Mouse (Mus musculus) left cerebral cortex, adult 2 months (tissue): Measurements from ENCODE around the gene Gja4. TPM values are rescaled to one million over a fixed set of nuclear protein-coding genes. Genes with fewer than 3 reads are reported as not detected.
A peak's percentile ranks its signal among the peaks of the same experiment; 100 is the strongest.

Experiments used
- DNase-seq, 2 experiments: peaks; one replicate each; pipeline ENCODE4 v3.0.0; 2021 to 2022; ENCODE audit warnings: low spot score in 2 of 2, mixed read lengths in 1 of 2; ENCODE audit errors: extremely low spot score in 1 of 2
- H3K27ac ChIP-seq: fragments of 200-600 bp; 2 replicates; pipeline ENCODE4 v1.8.1; 2022
- H3K4me3 ChIP-seq: fragments of 200-600 bp; 2 replicates; pipeline ENCODE4 v1.8.1; 2022
- CTCF ChIP-seq: fragments of 200-600 bp; IDR thresholded peaks from 2 replicates; pipeline ENCODE4 v1.8.1; 2022; ENCODE audit warnings: antibody characterized with exemption, mild to moderate bottlenecking, moderate library complexity
- intact Hi-C: fragments of 180-260 bp; cut with DNase I; formaldehyde crosslinking; loops from one replicate; pipeline ENCODE4 v1.15.1; 2025
- long read RNA-seq, 2 experiments: library from polyadenylated mRNA; stranded (forward); transcript quantifications; one replicate each; pipeline ENCODE4 v2.0.0; 2021; ENCODE audit warnings: borderline mapping rate in 2 of 2
- total RNA-seq, 2 experiments: library from RNA; stranded (reverse); gene quantifications; 2 replicates each; pipeline ENCODE4 v1.2.3; 2021

Gja4 gene
- 1 to 10 TPM; 4.1 to 4.5 TPM for total RNA-seq
- long read RNA-seq, experiment 1, transcript Gja4-201 (2 exons, 1,685 nt) = major isoform, 6 of 6 reads
- long read RNA-seq, experiment 1, partial matches to known transcripts = 0 of 6 reads
- long read RNA-seq, experiment 1, other reads (novel, unspliced or antisense) = 0 of 6 reads
- long read RNA-seq, experiment 2, partial matches to known transcripts = 0 of 3 reads
- long read RNA-seq, experiment 2, other reads (novel, unspliced or antisense) = 0 of 3 reads

DNA sequence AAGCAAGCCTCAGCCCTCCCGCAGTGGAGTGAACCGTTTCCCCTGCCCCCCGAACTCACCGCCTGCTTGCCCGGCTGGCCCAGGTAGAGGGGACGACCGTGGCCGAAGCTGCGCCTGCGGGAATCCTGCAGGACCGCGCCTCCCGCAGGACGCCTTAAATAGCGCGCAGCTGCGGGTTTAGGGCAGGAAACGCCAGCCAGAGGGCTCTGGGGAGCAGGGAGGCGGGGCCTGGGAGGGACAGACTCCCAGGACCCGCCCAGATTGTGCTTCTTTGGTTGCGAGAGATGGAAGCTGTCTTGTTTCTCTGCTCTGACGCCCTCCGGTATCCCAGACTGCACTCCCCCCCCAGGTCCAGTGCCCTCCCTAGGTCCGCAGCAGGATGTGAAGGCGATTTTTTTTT lies at the start of gene Gja4:
Gene Gja4, minus strand, starts transcription at position 179 of the 400 bp plus-strand sequence.
- Histone ChIP-seq H3K27ac (peak within 1 kb of the TSS; percentile 65), H3K4me3 (peak within 1 kb of the TSS; percentile 64)
- intact Hi-C loops = loop anchor here (10.0 kb wide), 1 partner anchor 759 kb away; the partner anchor contains the start of gene Clspn
- peak; percentile 63 to 65 for DNase-seq
- peak; percentile 47 for TF ChIP-seq CTCF

DNA sequence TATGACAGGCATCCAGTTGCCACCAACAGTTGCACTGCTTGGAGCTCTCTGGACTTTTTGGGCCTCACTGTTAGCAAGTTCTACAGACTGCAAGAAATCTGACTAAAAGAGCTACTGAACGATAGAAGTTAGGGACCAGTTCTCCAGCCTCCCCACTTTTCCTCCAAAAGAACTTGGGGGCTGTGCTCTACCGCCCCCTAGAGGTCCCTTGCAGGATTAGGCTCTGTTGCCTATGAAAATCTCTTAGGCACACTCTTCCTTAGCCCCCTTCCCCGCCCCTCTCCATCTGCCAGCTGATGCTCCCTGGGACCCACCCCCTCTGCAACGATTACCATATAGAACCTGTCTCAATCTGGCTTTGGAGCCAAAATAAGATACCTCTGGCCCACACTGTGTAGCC lies 49.5 kb upstream of the Gja4 start:
- TF ChIP-seq CTCF = peak; percentile 56
- DNase-seq = no peak
- intact Hi-C loops = no loop called here
- Histone ChIP-seq H3K4me3 (no peak overlapping the region), H3K27ac (no peak overlapping the region)

DNA sequence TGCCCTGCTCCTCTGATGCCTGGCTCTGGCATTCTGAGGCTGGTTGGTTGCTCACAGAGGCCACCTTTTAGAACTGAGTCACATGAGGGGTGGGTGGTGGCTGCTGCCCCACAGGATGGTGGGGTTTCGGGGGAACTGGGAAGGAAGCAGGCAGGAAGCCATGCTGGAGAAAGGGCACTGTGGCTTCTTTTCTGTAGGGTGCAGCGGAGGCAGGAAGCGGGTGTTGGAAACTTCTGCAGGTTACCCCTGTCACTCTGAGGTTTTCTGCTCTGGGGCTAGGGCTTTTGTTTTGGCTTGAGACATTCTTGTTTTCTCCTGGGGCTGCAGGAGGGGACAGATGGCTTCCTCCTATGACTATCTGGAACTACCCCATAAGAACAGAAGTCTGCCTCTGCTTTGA lies 48.7 kb upstream of the Gja4 start:
- Histone ChIP-seq H3K27ac (no peak overlapping the region), H3K4me3 (no peak overlapping the region)
- DNase-seq = no peak
- intact Hi-C loops = no loop called here
- no peak for TF ChIP-seq CTCF

DNA sequence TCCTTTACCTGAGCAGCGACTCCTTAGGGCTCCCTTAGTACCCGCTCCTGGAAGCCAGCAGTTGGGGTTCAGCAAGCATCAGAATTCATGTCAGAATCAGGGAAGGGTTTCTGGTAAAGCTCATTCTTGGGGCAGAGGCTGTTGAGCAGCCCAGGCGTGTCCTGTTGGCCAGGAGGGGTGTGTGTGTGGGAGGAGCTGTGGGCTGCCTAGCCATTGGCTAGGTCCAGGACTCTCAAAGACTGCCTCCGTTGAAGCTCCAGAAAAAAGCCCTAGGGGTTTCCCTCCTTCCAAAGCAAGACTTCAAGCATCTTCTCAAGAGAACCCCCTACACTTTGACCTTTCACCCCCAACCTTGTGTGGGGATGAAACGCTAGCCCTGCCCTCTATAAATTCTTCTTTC lies 44.2 kb upstream of the Gja4 start, which contains the start of gene Gjb5:
Gene Gjb5, minus strand, starts transcription at position 164 of the 400 bp plus-strand sequence.
- no peak within 1 kb of the TSS for H3K27ac ChIP-seq
- no peak within 1 kb of the TSS for H3K4me3 ChIP-seq
- DNase-seq = no peak
- intact Hi-C loops = no loop called here
- TF ChIP-seq CTCF = no peak

DNA sequence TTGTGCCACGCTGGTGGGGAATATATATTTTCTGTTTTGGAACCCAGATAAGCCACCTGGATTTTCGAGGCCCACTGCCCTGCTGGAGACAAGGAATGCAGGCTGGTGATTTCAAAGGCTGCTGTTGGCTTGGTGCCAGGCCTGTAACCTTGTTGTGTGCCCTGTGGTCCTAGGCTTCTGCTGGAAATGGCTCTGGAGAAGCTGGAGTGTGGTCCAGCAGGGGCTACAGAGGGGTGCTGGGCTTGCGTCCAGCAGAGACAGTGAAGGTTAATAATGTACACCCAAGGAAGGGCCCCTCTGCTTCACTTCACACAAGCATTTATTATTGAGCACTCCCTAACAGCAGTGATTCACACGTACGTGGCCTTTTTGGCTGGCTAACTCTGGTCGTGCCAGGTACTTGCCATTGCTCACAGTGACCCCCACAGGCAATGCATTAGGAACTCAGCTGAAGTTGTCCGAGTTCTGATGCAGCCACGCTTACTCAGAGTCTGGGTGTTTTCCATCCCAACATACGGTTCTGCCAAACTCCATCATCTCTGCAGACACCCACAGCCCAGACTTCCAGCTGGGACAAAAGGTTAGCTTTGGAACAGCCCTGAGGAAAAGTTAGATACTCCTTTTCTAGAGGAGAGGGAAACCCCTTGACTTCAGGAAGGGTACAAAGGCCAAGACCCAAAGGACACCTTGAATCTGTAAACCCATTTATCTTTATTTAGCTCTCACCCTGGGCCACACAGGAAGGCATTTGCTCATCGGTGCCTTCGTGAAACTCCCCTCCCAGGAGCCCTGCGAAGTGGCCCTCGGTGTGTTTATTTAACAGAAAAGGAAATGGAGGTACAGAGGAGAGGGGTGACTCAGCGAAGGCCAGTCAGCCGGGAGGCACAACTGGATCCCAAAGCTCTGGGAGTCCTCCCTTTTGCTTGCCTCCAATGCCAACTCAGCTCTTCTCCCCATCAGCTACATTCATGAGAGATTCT lies 41.0 kb upstream of the Gja4 start:
- Histone ChIP-seq H3K27ac (no peak overlapping the region), H3K4me3 (no peak overlapping the region)
- no peak for DNase-seq
- no peak for TF ChIP-seq CTCF
- intact Hi-C loops = no loop called here

DNA sequence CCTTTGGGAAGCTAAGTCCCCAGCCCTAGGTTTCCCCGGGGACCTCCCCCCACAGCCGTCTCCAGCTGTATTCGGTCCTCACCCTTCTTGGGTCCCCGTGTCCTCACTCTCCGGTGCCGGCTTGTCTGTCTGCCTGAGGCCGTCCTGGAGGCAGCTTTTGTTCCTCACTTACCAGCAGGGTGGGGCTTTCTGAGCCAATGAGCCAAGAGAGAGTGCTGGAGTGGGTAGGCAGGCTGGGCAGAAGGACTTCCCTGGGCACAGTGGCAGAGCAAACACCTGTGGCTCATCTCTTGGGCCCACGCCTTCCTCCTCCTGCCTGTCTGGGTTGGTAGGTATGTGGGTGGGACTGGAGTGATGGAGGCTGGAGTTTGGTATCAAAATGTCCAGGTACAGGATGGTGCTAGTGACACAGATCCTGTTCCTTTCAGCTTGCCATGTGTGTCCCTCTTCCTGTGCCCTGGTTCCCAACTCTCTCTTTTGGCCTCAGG lies 40.2 kb upstream of the Gja4 start, which contains the start of gene Gjb4:
Gene Gjb4, minus strand, starts transcription at position 131 of the 488 bp plus-strand sequence.
- TF ChIP-seq CTCF = no peak
- Histone ChIP-seq H3K27ac (no peak within 1 kb of the TSS), H3K4me3 (no peak within 1 kb of the TSS)
- intact Hi-C loops = no loop called here
- no peak for DNase-seq

DNA sequence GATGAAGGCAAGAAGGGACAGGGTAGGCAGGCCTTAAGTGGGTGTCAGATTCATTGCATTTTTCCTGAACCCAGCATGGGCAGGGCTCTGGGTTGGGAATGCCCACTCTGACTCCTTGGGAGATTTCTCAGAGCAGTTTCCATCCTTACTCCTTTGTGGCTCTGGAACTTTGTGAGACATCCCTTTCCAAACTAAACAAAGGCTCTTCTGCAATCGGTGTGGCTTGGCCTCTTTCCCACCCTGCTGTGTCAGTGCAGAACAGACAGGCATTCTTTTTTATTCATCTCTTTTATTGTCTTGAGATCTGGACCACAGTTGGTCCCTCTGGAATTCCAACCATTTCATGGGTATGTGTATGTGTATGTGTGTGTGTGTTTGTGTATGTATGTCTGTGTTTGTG lies 38.8 kb upstream of the Gja4 start:
- no peak overlapping the region for H3K4me3 ChIP-seq
- H3K27ac ChIP-seq = no peak overlapping the region
- intact Hi-C loops = no loop called here
- no peak for TF ChIP-seq CTCF
- no peak for DNase-seq

DNA sequence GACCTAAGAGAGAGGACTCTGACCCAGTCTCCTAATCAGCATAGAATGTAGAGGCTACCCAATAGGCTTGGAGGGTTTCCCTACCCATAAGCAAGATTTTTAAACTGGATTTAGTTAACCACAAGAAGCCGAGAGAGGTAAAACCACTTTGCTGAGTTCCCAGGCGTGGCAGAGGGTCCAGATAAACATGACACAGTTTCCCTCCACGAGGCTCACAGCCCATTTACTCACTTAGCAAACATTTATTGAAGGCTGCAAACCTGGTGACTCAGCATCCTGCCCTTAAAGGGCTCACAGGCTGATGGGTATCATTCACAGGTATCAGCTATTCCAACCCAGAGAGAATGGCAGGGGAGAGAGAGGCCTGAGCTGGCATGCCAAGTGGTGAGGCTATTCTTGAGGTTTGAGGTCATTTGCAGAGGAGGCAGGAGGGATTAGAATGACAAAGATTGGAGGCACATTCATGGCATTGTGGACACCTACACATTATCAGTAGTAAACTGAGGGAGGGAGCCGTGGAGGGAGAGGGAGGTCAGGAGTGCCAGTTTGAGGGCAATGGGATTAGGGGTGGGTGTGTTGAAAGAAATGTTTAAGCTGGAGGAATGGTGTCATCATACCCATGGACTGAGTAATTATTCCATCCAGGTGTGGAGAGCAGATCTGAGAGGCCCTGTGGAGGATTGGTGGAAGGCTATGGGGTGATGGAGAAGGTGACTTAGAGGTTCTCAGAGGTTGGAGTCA lies 35.9 kb upstream of the Gja4 start:
- TF ChIP-seq CTCF = no peak
- H3K4me3 ChIP-seq = no peak overlapping the region
- intact Hi-C loops = no loop called here
- DNase-seq = no peak
- H3K27ac ChIP-seq = no peak overlapping the region

DNA sequence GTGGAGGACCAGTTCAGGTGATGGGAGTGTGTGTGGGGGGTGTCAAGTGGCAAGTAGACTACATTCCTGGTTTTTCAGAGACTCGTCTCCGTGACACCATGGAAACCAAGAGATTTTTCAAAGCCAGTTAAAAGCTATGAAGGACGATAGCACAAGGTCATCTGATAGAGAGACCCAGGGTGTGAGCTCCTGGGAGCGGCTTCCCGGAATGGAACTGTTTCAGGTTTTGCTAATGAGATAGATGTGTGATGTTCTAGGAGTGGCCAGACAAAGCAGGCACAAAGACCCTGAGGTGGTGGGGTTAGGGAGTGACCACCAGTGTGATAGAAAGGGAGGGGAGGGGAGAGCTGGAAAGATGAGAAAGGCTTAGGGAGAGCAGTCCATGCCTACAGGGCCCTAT lies 31.2 kb upstream of the Gja4 start:
- intact Hi-C loops = no loop called here
- Histone ChIP-seq H3K27ac (no peak overlapping the region), H3K4me3 (no peak overlapping the region)
- DNase-seq = no peak
- TF ChIP-seq CTCF = no peak

DNA sequence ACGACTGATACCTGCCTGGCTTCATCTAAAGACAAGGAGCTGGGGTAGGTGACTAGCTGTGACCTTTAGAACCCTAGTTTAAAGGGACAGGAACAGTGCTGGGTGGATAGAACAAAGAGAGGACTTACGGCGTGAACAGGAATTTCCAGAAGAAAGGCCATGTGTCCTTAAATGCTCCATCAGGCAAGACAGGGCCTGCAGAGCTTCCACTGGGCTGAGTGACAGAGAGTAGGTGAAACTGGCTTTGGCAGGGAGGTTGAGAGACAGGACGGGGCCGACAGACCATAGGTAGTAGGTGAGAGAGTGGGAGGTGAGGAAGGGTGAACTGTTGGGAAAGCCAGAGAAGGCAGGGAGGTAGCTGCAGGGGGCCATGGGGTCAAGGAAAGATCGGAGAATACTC lies 27.5 kb upstream of the Gja4 start:
- no peak overlapping the region for H3K27ac ChIP-seq
- intact Hi-C loops = no loop called here
- no peak for DNase-seq
- H3K4me3 ChIP-seq = no peak overlapping the region
- no peak for TF ChIP-seq CTCF

DNA sequence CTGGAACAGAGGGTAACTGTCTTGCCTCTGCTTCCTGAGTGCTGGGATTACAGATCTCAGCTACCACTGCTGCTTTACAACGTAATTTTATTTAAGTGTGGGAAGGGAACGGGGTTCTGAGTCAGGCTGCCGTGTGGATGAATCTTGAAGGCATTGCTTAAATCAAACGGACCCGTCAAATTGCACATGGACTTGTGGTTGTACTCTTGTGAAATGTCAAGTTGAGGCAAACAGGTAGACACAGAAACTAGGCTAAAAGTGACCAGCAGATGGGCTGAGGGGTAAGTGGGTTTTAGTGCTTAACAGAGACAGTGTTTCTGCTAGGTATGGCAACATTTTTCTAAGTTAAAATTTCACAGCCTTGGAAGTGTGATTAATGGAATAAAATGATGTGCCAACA lies 23.8 kb upstream of the Gja4 start:
- DNase-seq = no peak
- Histone ChIP-seq H3K27ac (no peak overlapping the region), H3K4me3 (no peak overlapping the region)
- no peak for TF ChIP-seq CTCF
- intact Hi-C loops = no loop called here
